Mouse (Mus musculus): ENCODE results near the gene Msmo1. TPM values are rescaled to one million over a fixed set of nuclear protein-coding genes. Genes with fewer than 3 reads are reported as not detected.

The Msmo1 gene
- polyA plus RNA-seq, 1 experiment from 2014 or later, result 107 TPM

DNA sequence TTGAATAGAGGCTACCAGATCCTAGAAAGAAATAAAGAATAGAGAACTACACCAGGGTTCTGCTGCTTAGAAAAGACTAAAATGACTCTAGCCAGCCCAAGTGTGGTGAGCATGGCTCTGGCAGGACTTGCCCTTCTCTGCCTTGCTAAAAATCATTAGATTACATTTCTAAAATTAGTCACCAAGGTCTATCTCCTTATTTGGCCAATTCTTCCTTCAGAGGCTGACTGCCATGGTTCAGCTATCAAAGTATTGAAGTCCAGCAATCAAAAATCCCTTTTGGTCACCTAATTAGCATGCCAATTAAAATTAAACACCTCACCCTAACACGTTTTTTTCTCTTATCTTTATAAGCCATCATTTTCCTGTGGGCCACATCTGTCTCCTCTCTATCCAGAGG, 22.0 kb downstream of the Msmo1 start:
- H3K9me3 ChIP-seq, result no peaks in the 10 kb centered on the region
- H3K4me1 ChIP-seq (replicated peaks), result no peaks in the 10 kb centered on the region
- WGBS, result 29% methylated on average over 1 of the region's 1 CpGs
- no peak overlapping the region for H3K9ac ChIP-seq (replicated peaks)
- H3K4me3 ChIP-seq (replicated peaks), result no peak overlapping the region
- no peak for ATAC-seq (ENCODE audit: insufficient number of reproducible peaks, insufficient read depth, low FRiP score, low TSS enrichment, low read depth)
- H3K27ac ChIP-seq, result no peak overlapping the region
- H3K36me3 ChIP-seq, result peaks cover 6% of the 10 kb centered on the region
- no peaks in the 10 kb centered on the region for H3K27me3 ChIP-seq
- no peak overlapping the region for H3K4me2 ChIP-seq

- Histone ChIP-seq H3K27ac (no peak overlapping the region), H3K4me3 (replicated peaks) (no peak overlapping the region), H3K9me3 (no peaks in the 10 kb centered on the region), H3K4me1 (replicated peaks) (no peaks in the 10 kb centered on the region), H3K9ac (replicated peaks) (no peak overlapping the region), H3K4me2 (no peak overlapping the region), H3K36me3 (no peaks in the 10 kb centered on the region), H3K27me3 (no peaks in the 10 kb centered on the region)
- no peak for ATAC-seq (ENCODE audit: insufficient number of reproducible peaks, insufficient read depth, low FRiP score, low TSS enrichment, low read depth)
These were observed 26.1 kb downstream of the Msmo1 start for GRCm38 (mm10) chr8:64707481-64707880.

GRCm38 (mm10) chr8:64703191-64703590, 30.4 kb downstream of the Msmo1 start:
- no peaks in the 10 kb centered on the region for H3K36me3 ChIP-seq
- H3K4me1 ChIP-seq (replicated peaks), result no peaks in the 10 kb centered on the region
- no peak for ATAC-seq (ENCODE audit: insufficient number of reproducible peaks, insufficient read depth, low FRiP score, low TSS enrichment, low read depth)
- no peak overlapping the region for H3K9ac ChIP-seq (replicated peaks)
- no peak overlapping the region for H3K27ac ChIP-seq
- no peaks in the 10 kb centered on the region for H3K9me3 ChIP-seq
- no peaks in the 10 kb centered on the region for H3K27me3 ChIP-seq
- H3K4me3 ChIP-seq (replicated peaks), result no peak overlapping the region
- H3K4me2 ChIP-seq, result no peak overlapping the region
- WGBS, result 78% methylated on average over 1 of the region's 1 CpGs

DNA sequence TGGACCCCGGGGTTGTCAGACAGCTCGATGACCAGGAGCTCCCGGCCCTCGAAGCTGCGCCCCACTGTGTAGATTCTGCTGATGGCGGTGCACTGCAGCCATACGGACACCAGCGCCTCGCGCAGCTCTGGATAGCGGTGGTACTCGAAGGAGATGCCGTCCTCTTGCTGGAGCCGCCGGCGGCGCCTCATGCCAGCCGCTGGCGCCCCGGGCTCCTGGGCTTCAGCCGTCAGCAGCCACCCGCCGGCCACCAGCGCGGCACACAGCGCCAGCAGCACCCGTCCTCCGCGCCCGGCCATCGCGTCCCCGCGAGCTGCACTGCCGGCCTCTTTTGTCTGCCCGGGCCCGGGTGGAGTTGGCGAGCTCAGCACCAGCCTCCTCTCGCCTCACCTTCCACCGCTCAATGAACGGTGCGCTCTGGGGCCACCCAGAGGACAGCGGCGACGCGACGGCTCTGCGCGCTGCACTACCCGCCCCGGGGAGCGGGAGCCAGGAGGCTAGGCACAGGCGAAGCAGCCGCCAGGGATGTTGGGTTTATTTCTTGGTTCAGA, 40.9 kb downstream of the Msmo1 start, which contains the start of gene Cpe:
Cpe (minus strand) TSS at position 404 of the 551 bp plus-strand sequence.
- H3K9me3 ChIP-seq, result no peaks in the 10 kb centered on the region
- H3K4me2 ChIP-seq, result peak within 1 kb of the TSS; percentile 68
- 0 out of 2 replicates have a peak, but pooled peaks cover 4% of the 10 kb centered on the region for H3K27me3 ChIP-seq
- no peaks in the 10 kb centered on the region for H3K36me3 ChIP-seq
- ATAC-seq (ENCODE audit: insufficient number of reproducible peaks, insufficient read depth, low FRiP score, low TSS enrichment, low read depth), result peak; percentile 98
- under 1% methylated on average over 54 of the region's 54 CpGs for WGBS
- peak within 1 kb of the TSS; percentile 96 for H3K27ac ChIP-seq
- H3K9ac ChIP-seq (replicated peaks), result peak within 1 kb of the TSS; percentile 94
- H3K4me3 ChIP-seq (replicated peaks), result peak within 1 kb of the TSS; percentile 70
- peaks cover 4% of the 10 kb centered on the region; the same call in 1 of the 2 replicates for H3K4me1 ChIP-seq (replicated peaks)

DNA sequence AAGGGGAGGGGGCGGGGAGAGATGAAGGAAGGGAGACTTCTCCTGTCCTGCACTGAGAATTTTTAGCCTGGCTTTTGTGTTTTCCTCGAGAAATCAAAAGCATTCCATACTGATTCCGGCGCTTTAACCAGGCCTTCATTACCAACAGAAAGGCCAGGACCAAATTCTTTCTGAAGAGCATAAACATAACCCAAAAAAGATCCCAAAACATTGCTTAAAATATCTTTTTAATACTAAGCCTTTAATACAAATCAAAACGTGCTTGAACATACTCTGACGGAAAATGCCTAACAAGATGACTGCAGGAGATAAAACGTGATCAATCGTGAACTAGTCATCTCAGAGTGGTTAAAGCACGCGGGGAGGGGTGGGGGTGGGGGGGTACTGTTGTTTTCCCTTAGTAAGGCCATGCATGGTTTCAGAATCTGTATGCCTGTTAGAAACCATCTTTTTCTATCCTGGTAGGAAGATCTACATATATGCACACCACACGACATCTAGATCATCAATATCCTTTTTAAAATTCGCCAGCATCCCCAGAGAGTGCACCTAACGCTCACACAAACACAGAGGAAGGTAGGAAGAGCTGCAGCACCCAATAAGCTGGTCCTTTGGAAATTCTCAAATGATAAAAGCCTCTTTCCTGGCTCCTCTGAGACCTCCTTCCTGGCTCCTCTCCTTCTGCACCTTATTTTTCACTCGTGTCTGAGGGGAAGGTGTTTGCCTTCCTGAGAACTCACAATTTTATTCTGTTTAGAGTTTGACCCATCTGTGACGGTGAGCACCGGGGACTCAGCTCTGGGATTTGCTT, 41.8 kb downstream of the Msmo1 start:
- 11% methylated on average over 16 of the region's 16 CpGs for whole genome bisulfite sequencing
- Histone ChIP-seq H3K9ac (replicated peaks) (peak overlapping the region; percentile 94), H3K27ac (no peak overlapping the region), H3K4me3 (replicated peaks) (peak overlapping the region; percentile 70), H3K27me3 (0 out of 2 replicates have a peak, but pooled peaks cover 4% of the 10 kb centered on the region), H3K4me1 (replicated peaks) (peaks cover 4% of the 10 kb centered on the region; the same call in 1 of the 2 replicates), H3K36me3 (no peaks in the 10 kb centered on the region), H3K9me3 (no peaks in the 10 kb centered on the region), H3K4me2 (peak overlapping the region; percentile 68)
- no peak for ATAC-seq (ENCODE audit: insufficient number of reproducible peaks, insufficient read depth, low FRiP score, low TSS enrichment, low read depth)

GRCm38 (mm10) chr8:64690845-64691244, 42.7 kb downstream of the Msmo1 start:
- WGBS, result 86% methylated on average over 6 of the region's 6 CpGs
- H3K4me1 ChIP-seq (replicated peaks), result peaks cover 4% of the 10 kb centered on the region; the same call in 1 of the 2 replicates
- no peaks in the 10 kb centered on the region for H3K9me3 ChIP-seq
- H3K27me3 ChIP-seq, result 0 out of 2 replicates have a peak, but pooled peaks cover 4% of the 10 kb centered on the region
- no peaks in the 10 kb centered on the region for H3K36me3 ChIP-seq
- no peak overlapping the region for H3K27ac ChIP-seq
- no peak for ATAC-seq (ENCODE audit: insufficient number of reproducible peaks, insufficient read depth, low FRiP score, low TSS enrichment, low read depth)
- H3K4me3 ChIP-seq (replicated peaks), result 0 out of 2 replicates have a peak overlapping the region, but pooled peaks have one; percentile 70
- H3K9ac ChIP-seq (replicated peaks), result no peak overlapping the region
- peak overlapping the region; percentile 68 for H3K4me2 ChIP-seq

GRCm38 (mm10) chr8:64690306-64690705, 43.3 kb downstream of the Msmo1 start:
- Histone ChIP-seq H3K27ac (no peak overlapping the region), H3K4me2 (0 out of 2 replicates have a peak overlapping the region, but pooled peaks have one; percentile 4), H3K4me1 (replicated peaks) (peaks cover 4% of the 10 kb centered on the region; the same call in 1 of the 2 replicates), H3K9me3 (no peaks in the 10 kb centered on the region), H3K36me3 (no peaks in the 10 kb centered on the region), H3K4me3 (replicated peaks) (no peak overlapping the region), H3K9ac (replicated peaks) (no peak overlapping the region), H3K27me3 (0 out of 2 replicates have a peak, but pooled peaks cover 4% of the 10 kb centered on the region)
- ATAC-seq (ENCODE audit: insufficient number of reproducible peaks, insufficient read depth, low FRiP score, low TSS enrichment, low read depth), result no peak
- WGBS, result 80% methylated on average over 6 of the region's 6 CpGs

GRCm38 (mm10) chr8:64688741-64689140, 44.9 kb downstream of the Msmo1 start:
- H3K9ac ChIP-seq (replicated peaks), result no peak overlapping the region
- 79% methylated on average over 4 of the region's 4 CpGs for WGBS
- peaks cover 4% of the 10 kb centered on the region; the same call in 1 of the 2 replicates for H3K4me1 ChIP-seq (replicated peaks)
- H3K9me3 ChIP-seq, result no peaks in the 10 kb centered on the region
- ATAC-seq (ENCODE audit: insufficient number of reproducible peaks, insufficient read depth, low FRiP score, low TSS enrichment, low read depth), result no peak
- no peak overlapping the region for H3K4me2 ChIP-seq
- H3K36me3 ChIP-seq, result no peaks in the 10 kb centered on the region
- H3K27me3 ChIP-seq, result no peaks in the 10 kb centered on the region
- H3K27ac ChIP-seq, result no peak overlapping the region
- no peak overlapping the region for H3K4me3 ChIP-seq (replicated peaks)

DNA sequence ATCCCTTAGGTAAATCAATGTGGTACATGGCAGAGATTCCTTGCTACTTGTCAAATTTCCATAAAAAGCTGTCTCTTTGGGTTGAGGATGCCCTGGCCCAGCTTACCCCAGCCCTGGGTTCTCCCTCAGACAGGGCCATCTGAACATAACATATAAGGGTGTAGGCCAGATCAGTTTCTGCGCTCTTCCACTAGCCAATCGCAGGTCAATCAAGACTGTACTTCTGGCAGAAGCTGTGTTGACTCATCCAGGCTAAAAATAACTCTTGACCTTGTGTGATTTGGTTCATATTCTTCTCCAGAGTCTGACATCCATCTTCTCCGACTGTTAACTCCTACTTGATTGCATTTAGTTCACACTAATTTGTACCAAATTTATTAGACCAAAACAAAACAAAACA, 45.4 kb downstream of the Msmo1 start:
- WGBS, result 90% methylated on average over 3 of the region's 3 CpGs
- H3K9ac ChIP-seq (replicated peaks), result no peak overlapping the region
- H3K4me2 ChIP-seq, result no peak overlapping the region
- H3K9me3 ChIP-seq, result no peaks in the 10 kb centered on the region
- H3K4me3 ChIP-seq (replicated peaks), result no peak overlapping the region
- peaks cover 2% of the 10 kb centered on the region; the same call in 1 of the 2 replicates for H3K4me1 ChIP-seq (replicated peaks)
- no peak for ATAC-seq (ENCODE audit: insufficient number of reproducible peaks, insufficient read depth, low FRiP score, low TSS enrichment, low read depth)
- H3K27ac ChIP-seq, result no peak overlapping the region
- H3K27me3 ChIP-seq, result no peaks in the 10 kb centered on the region
- H3K36me3 ChIP-seq, result no peaks in the 10 kb centered on the region

DNA sequence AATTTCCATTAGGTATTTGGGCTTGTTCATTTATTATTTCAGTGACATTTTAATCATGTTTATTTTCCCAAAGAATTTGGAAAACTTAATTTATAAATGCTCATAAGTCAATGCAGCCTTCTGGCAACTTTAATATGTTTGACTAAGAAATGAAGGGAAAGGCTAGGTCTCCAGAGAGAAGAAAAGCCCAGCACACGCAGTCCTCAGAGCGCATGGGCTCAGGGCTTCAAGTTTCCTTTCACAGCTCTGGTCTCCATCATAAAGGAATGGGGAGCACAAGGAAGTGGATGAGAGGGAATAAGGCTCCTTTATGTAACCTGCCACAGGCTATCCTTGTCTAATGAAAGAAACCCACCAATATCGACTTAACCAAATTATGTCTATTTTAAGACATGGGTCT, 51.1 kb downstream of the Msmo1 start:
- 53% methylated on average over 3 of the region's 3 CpGs for WGBS

GRCm38 (mm10) chr8:64676381-64676780, 57.2 kb downstream of the Msmo1 start:
- no peak overlapping the region for H3K9ac ChIP-seq (replicated peaks)
- no peaks in the 10 kb centered on the region for H3K36me3 ChIP-seq
- H3K4me2 ChIP-seq, result no peak overlapping the region
- H3K27ac ChIP-seq, result no peak overlapping the region
- ATAC-seq (ENCODE audit: insufficient number of reproducible peaks, insufficient read depth, low FRiP score, low TSS enrichment, low read depth), result no peak
- no peak overlapping the region for H3K4me3 ChIP-seq (replicated peaks)
- 73% methylated on average over 2 of the region's 2 CpGs for WGBS
- H3K4me1 ChIP-seq (replicated peaks), result no peaks in the 10 kb centered on the region
- H3K9me3 ChIP-seq, result 0 out of 2 replicates have a peak, but pooled peaks cover 5% of the 10 kb centered on the region
- H3K27me3 ChIP-seq, result no peaks in the 10 kb centered on the region

More for the DNA sequence above, 51.1 kb downstream of the Msmo1 start:
- Histone ChIP-seq H3K27ac (no peak overlapping the region), H3K9me3 (no peaks in the 10 kb centered on the region), H3K4me2 (no peak overlapping the region), H3K9ac (replicated peaks) (no peak overlapping the region), H3K36me3 (no peaks in the 10 kb centered on the region), H3K4me3 (replicated peaks) (no peak overlapping the region), H3K27me3 (no peaks in the 10 kb centered on the region), H3K4me1 (replicated peaks) (no peaks in the 10 kb centered on the region)
- no peak for ATAC-seq (ENCODE audit: insufficient number of reproducible peaks, insufficient read depth, low FRiP score, low TSS enrichment, low read depth)
